21 mouse cellular contexts compared by ENCODE assay signal in genomic region chr3:58434414-58434813, GRCm38 (mm10).
"Had no signal": no experiment of that assay in that cellular context is flagged by ENCODE, and none has a peak within 500 bp of the region (broad histone marks: within the 10 kb centered on the region; RNA-seq: fewer than 3 reads in every experiment).

No protein-coding gene starts in this region.

- H3K4me3 ChIP-seq: intestine, embryonic 15.5 days; kidney, embryonic 15.5 days; lung, embryonic 15.5 days; megakaryocyte, embryonic 14.5 days; midbrain, embryonic 10.5 days; midbrain, embryonic 13.5 days; myocyte; neural tube, embryonic 13.5 days; stomach, embryonic 15.5 days had no signal

- H3K4me2 ChIP-seq: intestine, embryonic 15.5 days; kidney, embryonic 15.5 days; lung, embryonic 15.5 days; midbrain, embryonic 13.5 days; neural tube, embryonic 13.5 days; stomach, embryonic 15.5 days had no signal

- ATAC-seq: intestine, embryonic 15.5 days; midbrain, embryonic 13.5 days; midbrain, embryonic 16.5 days had no signal

- H3K36me3 ChIP-seq: intestine, embryonic 15.5 days; kidney, embryonic 15.5 days; stomach, embryonic 15.5 days had no signal

- H3K27me3 ChIP-seq: intestine, embryonic 15.5 days; kidney, embryonic 15.5 days; lung, embryonic 15.5 days; megakaryocyte, embryonic 14.5 days; midbrain, embryonic 13.5 days; neural tube, embryonic 13.5 days; stomach, embryonic 15.5 days had no signal

- H3K9ac ChIP-seq: intestine, embryonic 15.5 days; kidney, embryonic 15.5 days; lung, embryonic 15.5 days; midbrain, embryonic 13.5 days; neural tube, embryonic 13.5 days; stomach, embryonic 15.5 days had no signal

- H3K4me1 ChIP-seq: intestine, embryonic 15.5 days; kidney, embryonic 15.5 days; lung, embryonic 15.5 days; midbrain, embryonic 10.5 days; midbrain, embryonic 13.5 days; neural tube, embryonic 13.5 days; stomach, embryonic 15.5 days had no signal

- DNase-seq: kidney, adult 11 months; kidney, adult 8-10 months; kidney, postnatal 10 days; kidney, postnatal 36 days; lung, adult 18-20 months; lung, postnatal 10 days; lung, postnatal 36 days; retina, postnatal 1 day; right cerebral cortex, postnatal 25 days; spleen, adult 18-20 months; thymus, postnatal 25 days had no signal

- H3K9me3 ChIP-seq: intestine, embryonic 15.5 days; kidney, embryonic 15.5 days; lung, embryonic 15.5 days; megakaryocyte, embryonic 14.5 days; midbrain, embryonic 10.5 days; midbrain, embryonic 13.5 days; neural tube, embryonic 13.5 days; stomach, embryonic 15.5 days had no signal

- H3K27ac ChIP-seq: intestine, embryonic 15.5 days; kidney, embryonic 15.5 days; lung, embryonic 15.5 days; midbrain, embryonic 10.5 days; midbrain, embryonic 13.5 days; neural tube, embryonic 13.5 days; stomach, embryonic 15.5 days had no signal
